Mouse (Mus musculus) neural tube, embryonic 14.5 days (tissue): ENCODE results near the gene Zdhhc13. TPM values are rescaled to one million over a fixed set of nuclear protein-coding genes. Genes with fewer than 3 reads are reported as not detected.

Experiments used
- ATAC-seq: fragments of 200-750 bp; cut with Nextera tagmentation; 2 replicates; pipeline ENCODE4 v1.8.0; 2017; ENCODE audit warnings: low read depth, mild to moderate bottlenecking, moderate TSS enrichment, moderate library complexity
- H3K27ac ChIP-seq: fragments of 300-500 bp; sonication (generic); 2 replicates; pipeline ENCODE4 v1.5.1; 2014; ENCODE audit warnings: low read depth, mild to moderate bottlenecking, control low read depth, low read length, moderate library complexity, mixed read lengths
- H3K27me3 ChIP-seq: fragments of 300-500 bp; sonication (generic); 2 replicates; pipeline ENCODE4 v1.6.1; 2014; ENCODE audit warnings: low read length; ENCODE audit not compliant: control insufficient read depth, insufficient read depth
- H3K36me3 ChIP-seq: fragments of 300-500 bp; sonication (generic); 2 replicates; pipeline ENCODE4 v1.6.1; 2014; ENCODE audit warnings: low read length, mixed read lengths; ENCODE audit not compliant: control insufficient read depth, insufficient read depth
- H3K4me1 ChIP-seq: fragments of 300-500 bp; sonication (generic); 2 replicates; pipeline ENCODE4 v1.6.1; 2014; ENCODE audit warnings: low read length; ENCODE audit not compliant: control insufficient read depth, insufficient read depth
- H3K4me2 ChIP-seq: fragments of 300-500 bp; sonication (generic); 2 replicates; pipeline ENCODE4 v1.6.1; 2014; ENCODE audit warnings: mild to moderate bottlenecking, low read depth, low read length, control low read depth
- H3K4me3 ChIP-seq: fragments of 300-500 bp; sonication (generic); 2 replicates; pipeline ENCODE4 v1.5.1; 2014; ENCODE audit warnings: low read depth, low read length, control low read depth, mixed read lengths
- H3K9ac ChIP-seq: fragments of 300-500 bp; sonication (generic); replicated peaks from 2 replicates; pipeline ENCODE4 v1.6.1; 2014; ENCODE audit warnings: low read depth, mild to moderate bottlenecking, control low read depth, low read length, mixed read lengths
- H3K9me3 ChIP-seq: fragments of 300-500 bp; sonication (generic); 2 replicates; pipeline ENCODE4 v1.6.1; 2016; ENCODE audit warnings: low read length; ENCODE audit not compliant: control insufficient read depth
- WGBS: fragments of 180-500 bp; shearing (Covaris S2); extraction: QIAGEN DNeasy Blood & Tissue Kit; methylation state at CpG from one replicate; pipeline ENCODE4 v1.1.7; 2014; 5-methylcytosine and 5-hydroxymethylcytosine counted together
- polyA plus RNA-seq: library from polyadenylated mRNA; unstranded; fragments of >200 nt; fragmentation: Nextera tagmentation; extraction: Ambion mirVana; gene quantifications from 2 replicates; pipeline ENCODE4 v1.2.1, GENCODE M21; 2014

The Zdhhc13 gene
- polyA plus RNA-seq, 1 experiment from 2014 or later: 48.1 TPM

DNA sequence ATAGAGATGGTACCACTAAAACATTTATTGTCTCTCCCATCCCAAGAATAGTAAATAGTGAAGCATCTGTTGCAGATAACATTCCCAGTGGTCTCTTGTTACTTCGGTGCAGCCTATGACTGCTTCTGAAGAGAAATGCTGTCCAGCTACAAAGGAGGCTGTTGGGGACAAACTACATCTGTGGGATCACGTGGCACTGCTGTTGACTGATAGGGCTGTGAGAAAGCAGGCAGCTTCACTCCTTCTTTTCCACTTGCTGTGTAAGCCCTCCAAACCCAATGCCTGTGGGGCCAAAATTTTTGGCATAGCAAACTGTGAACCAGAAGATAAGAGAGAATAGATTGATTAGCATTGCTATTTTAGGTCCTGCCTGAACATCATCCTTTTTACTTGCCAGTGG, 41.6 kb downstream of the Zdhhc13 start:
- Histone ChIP-seq H3K9me3 (no peaks in the 10 kb centered on the region), H3K4me1 (peaks cover 7% of the 10 kb centered on the region), H3K4me3 (no peak overlapping the region), H3K27ac (no peak overlapping the region), H3K9ac (no peak overlapping the region), H3K36me3 (peaks cover 17% of the 10 kb centered on the region; the same call in 1 of the 2 replicates), H3K27me3 (peaks cover 19% of the 10 kb centered on the region; the same call in 1 of the 2 replicates), H3K4me2 (no peak overlapping the region)
- no peak for ATAC-seq
- 57% methylated on average over 2 of the region's 2 CpGs for WGBS

DNA sequence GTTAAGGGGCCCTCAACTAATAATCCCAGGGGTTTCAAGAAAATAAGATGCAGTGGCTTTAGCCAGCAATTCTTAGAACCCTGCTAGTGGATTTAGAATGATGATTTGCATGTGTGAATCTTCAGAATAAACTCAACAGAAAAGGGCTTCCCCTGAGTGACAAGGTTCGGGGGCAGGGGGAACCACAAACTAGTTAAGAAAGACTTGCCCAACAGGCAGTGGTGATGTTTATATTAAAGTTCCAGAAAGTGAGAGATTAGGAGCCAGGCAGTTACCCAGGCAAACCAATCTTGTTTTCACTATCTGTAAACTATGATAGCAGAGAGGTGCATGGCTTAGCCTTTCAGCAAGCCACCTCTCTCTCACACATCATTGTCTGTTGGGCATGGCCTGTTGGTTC, 43.9 kb downstream of the Zdhhc13 start:
- Histone ChIP-seq H3K4me2 (no peak overlapping the region), H3K27me3 (peaks cover 22% of the 10 kb centered on the region), H3K27ac (no peak overlapping the region), H3K4me1 (peaks cover 9% of the 10 kb centered on the region), H3K9me3 (no peaks in the 10 kb centered on the region), H3K9ac (no peak overlapping the region), H3K36me3 (peaks cover 2% of the 10 kb centered on the region; the same call in 1 of the 2 replicates), H3K4me3 (no peak overlapping the region)
- 88% methylated on average over 1 of the region's 1 CpGs for WGBS
- ATAC-seq: no peak

DNA sequence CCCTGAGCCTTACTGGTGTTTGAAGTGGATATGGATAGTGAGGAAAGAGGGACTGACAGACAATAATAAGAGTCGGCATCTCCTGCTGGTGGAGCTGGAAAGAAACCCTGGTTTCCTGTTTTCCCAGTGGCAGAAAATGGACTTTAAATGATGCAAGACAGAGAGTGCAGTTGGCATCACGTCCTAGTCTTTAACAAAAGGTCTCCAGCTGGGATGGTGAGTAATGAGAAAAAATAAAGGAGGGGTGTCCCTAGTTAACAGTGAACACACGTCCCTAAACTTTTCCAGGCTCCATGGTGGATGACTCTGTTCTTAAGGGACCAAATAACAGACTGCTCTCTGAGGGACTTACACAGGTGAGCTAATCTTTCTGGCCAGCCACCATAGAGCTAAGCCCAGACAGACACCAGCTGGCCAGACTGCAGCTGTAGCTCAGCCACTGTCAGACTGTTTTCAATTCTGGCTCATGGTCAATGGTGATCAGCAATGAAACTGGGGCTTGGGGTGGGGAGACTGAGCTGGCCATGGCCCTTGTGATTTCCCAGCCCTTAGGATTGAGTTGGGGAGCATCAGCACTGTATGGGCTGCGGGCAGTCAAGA, 45.7 kb downstream of the Zdhhc13 start:
- Histone ChIP-seq H3K27ac (no peak overlapping the region), H3K4me3 (no peak overlapping the region), H3K4me1 (peaks cover 9% of the 10 kb centered on the region), H3K9me3 (no peaks in the 10 kb centered on the region), H3K9ac (no peak overlapping the region), H3K4me2 (no peak overlapping the region), H3K27me3 (peaks cover 36% of the 10 kb centered on the region), H3K36me3 (no peaks in the 10 kb centered on the region)
- WGBS: 21% methylated on average over 4 of the region's 4 CpGs
- peak; percentile 45; the same call in 1 of the 2 replicates for ATAC-seq

DNA sequence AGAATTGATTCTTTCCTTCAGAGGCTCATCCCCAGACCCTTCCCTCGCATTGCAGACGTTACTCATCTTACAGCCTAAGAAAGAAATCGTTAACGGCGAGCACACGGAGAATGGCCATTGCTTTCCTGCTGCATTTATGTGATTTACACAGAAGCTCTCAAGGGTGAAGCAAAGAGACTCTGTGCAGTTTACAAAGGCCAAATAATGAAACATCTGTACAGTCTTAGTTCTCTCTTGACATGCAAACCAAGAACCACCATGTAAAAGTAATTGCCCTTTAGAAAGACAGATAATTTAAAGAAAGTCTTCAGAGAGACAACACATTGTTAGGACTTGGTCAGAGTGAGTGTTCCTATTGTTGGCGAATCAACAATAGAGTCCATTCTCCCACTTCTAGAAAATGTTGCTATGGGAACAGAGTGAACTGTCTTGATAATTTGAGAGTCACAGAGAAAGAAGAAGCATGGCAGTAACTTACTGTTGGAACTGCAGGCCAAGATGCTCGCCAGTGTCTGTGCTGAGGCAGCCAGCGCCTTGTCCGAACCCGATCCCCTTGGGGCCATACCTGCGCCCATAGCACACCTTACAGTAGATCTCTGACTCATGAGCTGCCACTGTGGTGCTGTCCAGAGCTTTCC, 46.3 kb downstream of the Zdhhc13 start:
- 20% methylated on average over 12 of the region's 12 CpGs for WGBS
- Histone ChIP-seq H3K4me2 (no peak overlapping the region), H3K4me1 (peaks cover 9% of the 10 kb centered on the region), H3K4me3 (no peak overlapping the region), H3K27ac (no peak overlapping the region), H3K27me3 (peaks cover 42% of the 10 kb centered on the region), H3K9ac (no peak overlapping the region), H3K9me3 (no peaks in the 10 kb centered on the region), H3K36me3 (no peaks in the 10 kb centered on the region)
- peak; percentile 56; the same call in 1 of the 2 replicates for ATAC-seq

DNA sequence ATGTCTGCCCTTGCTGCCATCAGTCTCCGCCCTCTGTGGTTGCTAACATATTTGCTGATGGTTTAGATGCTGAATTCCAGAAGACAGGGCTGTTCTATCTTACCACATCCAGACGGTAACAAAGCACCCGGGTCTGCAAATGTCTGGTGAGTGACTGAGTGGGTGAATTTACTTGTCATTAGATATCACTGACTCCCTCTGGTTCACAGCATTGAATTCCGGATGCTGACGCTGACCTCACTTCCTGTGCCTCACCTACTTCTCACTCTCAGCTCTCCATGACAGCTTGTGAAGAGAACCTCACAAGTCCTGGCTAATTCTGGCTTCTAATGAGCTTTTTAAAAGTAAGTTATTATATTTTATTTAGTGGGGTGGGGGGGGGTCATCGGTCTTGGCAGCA, 48.1 kb downstream of the Zdhhc13 start:
- H3K9ac ChIP-seq: no peak overlapping the region
- no peaks in the 10 kb centered on the region for H3K9me3 ChIP-seq
- no peak overlapping the region for H3K4me2 ChIP-seq
- H3K4me1 ChIP-seq: peaks cover 9% of the 10 kb centered on the region
- H3K27me3 ChIP-seq: peaks cover 38% of the 10 kb centered on the region
- 84% methylated on average over 6 of the region's 6 CpGs for WGBS
- no peak overlapping the region for H3K4me3 ChIP-seq
- no peaks in the 10 kb centered on the region for H3K36me3 ChIP-seq
- H3K27ac ChIP-seq: no peak overlapping the region
- ATAC-seq: no peak

DNA sequence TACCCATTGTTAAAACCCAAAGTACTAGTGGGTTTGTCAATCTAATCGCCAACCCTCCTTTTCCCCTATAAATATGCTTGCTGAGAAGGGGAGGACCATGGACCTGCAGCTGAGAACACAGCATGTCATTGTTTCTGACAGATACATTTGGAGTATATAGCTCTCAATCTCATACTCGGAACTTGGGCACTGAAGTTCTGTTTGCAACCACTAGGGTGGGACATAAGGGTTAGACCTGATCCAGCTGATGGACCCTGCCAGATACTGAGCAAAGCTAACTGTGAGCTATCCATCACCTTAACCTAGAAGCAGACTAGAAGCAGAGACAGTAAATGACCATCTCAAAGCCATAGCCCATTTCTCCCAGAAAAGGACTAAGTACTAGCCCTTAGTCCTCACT, 49.6 kb downstream of the Zdhhc13 start:
- Histone ChIP-seq H3K9ac (no peak overlapping the region), H3K4me2 (no peak overlapping the region), H3K4me3 (no peak overlapping the region), H3K9me3 (no peaks in the 10 kb centered on the region), H3K27me3 (peaks cover 33% of the 10 kb centered on the region), H3K27ac (no peak overlapping the region), H3K4me1 (peaks cover 9% of the 10 kb centered on the region), H3K36me3 (no peaks in the 10 kb centered on the region)
- WGBS: 61% methylated on average over 2 of the region's 2 CpGs
- ATAC-seq: no peak

DNA sequence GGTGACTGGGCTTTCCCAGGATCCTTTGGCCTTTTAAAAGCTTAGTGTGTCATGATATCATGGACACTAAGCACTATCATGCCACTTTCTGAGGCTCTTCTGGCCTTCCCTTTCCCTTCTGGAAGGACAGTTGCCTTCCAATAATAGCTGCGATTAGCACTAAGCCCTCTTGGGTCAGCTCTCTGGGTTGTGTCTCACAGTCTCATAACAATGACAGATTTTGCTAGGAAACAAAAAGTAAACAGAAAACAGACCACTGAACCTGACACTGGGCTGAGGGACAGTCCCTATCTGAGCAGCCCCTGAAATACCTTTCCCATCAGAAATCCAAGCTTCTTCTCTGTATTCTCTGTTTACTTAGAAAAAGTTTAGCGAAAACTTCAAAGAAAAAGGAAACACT, 51.7 kb downstream of the Zdhhc13 start:
- no peak overlapping the region for H3K27ac ChIP-seq
- H3K36me3 ChIP-seq: no peaks in the 10 kb centered on the region
- no peak for ATAC-seq
- H3K4me2 ChIP-seq: no peak overlapping the region
- 90% methylated on average over 2 of the region's 2 CpGs for WGBS
- H3K9me3 ChIP-seq: no peaks in the 10 kb centered on the region
- H3K27me3 ChIP-seq: peaks cover 32% of the 10 kb centered on the region
- H3K9ac ChIP-seq: no peak overlapping the region
- H3K4me3 ChIP-seq: no peak overlapping the region
- no peaks in the 10 kb centered on the region; the same call in 1 of the 2 replicates for H3K4me1 ChIP-seq

DNA sequence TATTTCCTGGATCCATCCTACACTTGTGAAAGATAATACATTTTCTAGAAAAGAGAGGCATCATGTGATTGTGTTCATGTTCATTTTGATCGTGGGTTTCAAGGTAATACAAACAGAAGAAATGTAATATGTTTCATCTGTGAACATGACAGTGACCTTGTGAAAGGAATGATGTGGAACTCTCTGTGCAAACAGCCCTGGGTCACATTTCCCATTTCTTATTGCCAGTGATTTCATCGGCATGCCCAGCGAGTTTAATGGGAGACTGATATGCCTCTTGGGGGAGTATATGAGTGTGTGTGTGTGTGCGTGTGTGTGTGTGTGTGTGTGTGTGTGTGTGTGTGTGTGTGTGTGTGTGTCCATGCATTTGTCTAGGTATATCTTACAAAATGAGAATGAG, 52.7 kb downstream of the Zdhhc13 start:
- no peaks in the 10 kb centered on the region for H3K9me3 ChIP-seq

DNA sequence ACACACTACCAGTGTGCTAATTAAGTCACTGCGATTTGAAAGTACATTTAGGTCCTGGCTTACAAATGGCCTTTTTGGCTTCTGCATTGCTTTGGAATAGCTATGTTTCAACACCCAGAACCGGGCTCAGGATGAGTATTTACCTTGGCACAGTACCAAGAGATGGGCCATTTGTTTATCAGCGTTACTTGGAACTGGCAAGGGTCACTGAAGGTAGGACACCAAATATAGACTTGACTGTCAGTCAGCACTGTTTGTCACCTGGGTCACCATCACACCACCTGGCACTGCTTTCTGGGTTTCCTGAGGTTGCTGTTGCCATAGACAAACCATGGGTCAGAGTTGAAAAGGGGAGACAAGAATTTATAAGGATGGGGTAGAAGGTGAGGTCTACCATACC, 53.5 kb downstream of the Zdhhc13 start:
- no peak for ATAC-seq
- no peaks in the 10 kb centered on the region for H3K36me3 ChIP-seq
- whole genome bisulfite sequencing: 69% methylated on average over 3 of the region's 3 CpGs
- no peak overlapping the region for H3K4me3 ChIP-seq
- no peak overlapping the region for H3K9ac ChIP-seq
- H3K9me3 ChIP-seq: no peaks in the 10 kb centered on the region
- peaks cover 32% of the 10 kb centered on the region for H3K27me3 ChIP-seq
- no peaks in the 10 kb centered on the region for H3K4me1 ChIP-seq
- H3K4me2 ChIP-seq: no peak overlapping the region
- H3K27ac ChIP-seq: no peak overlapping the region

More for the DNA sequence above, 52.7 kb downstream of the Zdhhc13 start:
- H3K4me2 ChIP-seq: no peak overlapping the region
- no peak for ATAC-seq
- H3K4me3 ChIP-seq: no peak overlapping the region
- H3K27me3 ChIP-seq: peaks cover 32% of the 10 kb centered on the region
- no peaks in the 10 kb centered on the region for H3K36me3 ChIP-seq
- H3K27ac ChIP-seq: no peak overlapping the region
- 54% methylated on average over 4 of the region's 4 CpGs for WGBS
- no peaks in the 10 kb centered on the region for H3K4me1 ChIP-seq
- H3K9ac ChIP-seq: no peak overlapping the region
